Mouse (Mus musculus) erythroblast, embryonic 14.5 days (primary cell): ENCODE measurements around the gene Cpb2.

ENCODE experiments used
- GATA1 ChIP-seq: IDR thresholded peaks from 2 replicates; pipeline ENCODE4 v1.6.1; 2012; ENCODE audit warnings: low read length, inconsistent platforms, mixed read lengths
- TAL1 ChIP-seq: IDR thresholded peaks from 3 replicates; pipeline ENCODE4 v1.6.1; 2012; ENCODE audit warnings: low read length, inconsistent platforms, mixed read lengths

GRCm38 (mm10) chr14:75227453-75228084 lies 14.5 kb upstream of the Cpb2 start:
- TF ChIP-seq GATA1, result no peak
- TF ChIP-seq TAL1, result no peak
